Mouse (Mus musculus) T-helper 2 cell (primary cell): ENCODE measurements around the gene Trmt13.
"Not testable (repeated sequence)": the region's sequence is repeated elsewhere in the genome, so short reads cannot be mapped to it uniquely, and the experiment has no call there.

Source experiments
- in situ Hi-C: fragments of 300-600 bp; cut with MboI, MseI; formaldehyde crosslinking; loops from one replicate; pipeline ENCODE4 v1.15.1; 2025; ENCODE audit warnings: high pct_unique_total_duplicates

The Trmt13 gene

GRCm38 (mm10) chr3:116634091-116634490 lies 19.7 kb upstream of the Trmt13 start:
- in situ Hi-C loops = no loop called here

- in situ Hi-C loops = no loop called here
Measured at GRCm38 (mm10) chr3:116632971-116633370, 18.6 kb upstream of the Trmt13 start.

DNA sequence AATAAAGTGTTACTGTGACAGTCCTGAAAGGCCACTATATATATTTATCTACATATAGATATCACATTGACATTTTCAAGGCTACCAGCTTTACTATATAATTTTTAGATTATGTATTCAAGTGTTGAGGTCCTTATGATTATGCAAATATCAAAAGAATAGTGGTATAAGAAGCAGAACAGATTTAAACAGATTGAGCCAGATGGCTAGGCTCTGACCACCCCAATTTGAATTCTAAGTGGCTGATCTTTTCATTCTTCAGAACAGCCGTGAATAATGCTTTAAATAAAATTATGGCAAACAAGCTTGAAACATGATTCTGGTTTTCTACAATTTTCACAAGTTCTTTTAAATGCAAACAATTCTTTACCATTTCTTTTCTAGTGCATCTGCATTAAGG lies 17.1 kb upstream of the Trmt13 start:
- in situ Hi-C loops = no loop called here

DNA sequence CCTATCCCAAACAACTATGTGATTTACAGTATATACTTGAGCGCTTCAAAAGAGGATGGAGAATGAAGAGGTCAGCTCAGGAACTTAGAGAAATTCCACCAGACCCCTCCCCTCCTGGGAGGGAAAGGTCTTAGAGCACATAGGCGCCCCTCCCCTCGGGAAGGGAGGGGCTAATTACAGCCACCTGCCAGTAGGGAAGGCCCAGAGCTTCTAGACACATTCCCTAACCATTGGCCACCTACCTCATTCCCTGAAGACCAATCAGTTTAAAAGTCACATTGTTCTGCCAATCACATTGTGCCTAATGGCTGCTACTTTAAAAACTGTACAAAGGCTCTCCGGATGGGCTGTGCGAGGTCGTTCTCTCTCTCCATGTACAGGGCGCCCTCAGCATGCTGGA lies 8.3 kb upstream of the Trmt13 start:
- in situ Hi-C loops = no loop called here

- in situ Hi-C loops = no loop called here
Measured at GRCm38 (mm10) chr3:116620636-116621370, 6.4 kb upstream of the Trmt13 start.

GRCm38 (mm10) chr3:116618855-116619254 lies 4.5 kb upstream of the Trmt13 start:
- in situ Hi-C loops = no loop called here

DNA sequence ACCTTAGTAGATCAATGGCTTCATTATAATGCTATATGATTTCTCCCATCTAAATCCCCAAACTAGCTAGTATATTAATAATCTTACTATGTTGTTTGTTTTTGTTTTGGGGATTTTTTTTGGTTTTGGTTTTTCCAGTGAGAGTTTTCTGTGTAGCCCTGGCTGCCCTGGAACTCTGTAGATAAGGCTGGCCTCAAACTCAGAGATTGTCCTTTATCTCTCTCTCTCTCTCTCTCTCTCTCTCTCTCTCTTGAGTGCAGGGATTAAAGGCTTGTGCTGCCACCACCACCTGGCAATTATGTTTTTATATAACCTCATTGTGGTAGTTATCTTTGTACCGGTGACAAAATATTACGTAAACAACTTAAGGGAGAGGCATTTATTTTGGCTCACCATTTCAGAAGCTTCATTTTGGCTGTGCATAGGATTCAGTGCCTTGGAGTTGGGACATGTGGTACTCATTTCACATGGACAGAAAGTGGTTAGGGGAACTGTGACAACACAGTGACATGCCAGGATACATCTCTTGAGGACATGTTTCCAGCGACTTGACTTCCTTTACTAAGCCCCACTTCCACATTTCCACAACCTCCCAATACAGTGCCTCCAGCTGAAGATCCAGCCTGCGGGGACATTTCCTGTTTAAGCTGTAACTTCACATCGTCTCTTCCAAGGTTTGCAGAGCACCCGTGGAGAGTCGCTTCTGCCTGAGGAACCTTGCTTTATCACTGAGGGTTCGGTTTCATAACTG lies 1.1 kb upstream of the Trmt13 start:
- in situ Hi-C loops = no loop called here

GRCm38 (mm10) chr3:116604570-116604969 lies 9.8 kb downstream of the Trmt13 start:
- in situ Hi-C loops = no loop called here

DNA sequence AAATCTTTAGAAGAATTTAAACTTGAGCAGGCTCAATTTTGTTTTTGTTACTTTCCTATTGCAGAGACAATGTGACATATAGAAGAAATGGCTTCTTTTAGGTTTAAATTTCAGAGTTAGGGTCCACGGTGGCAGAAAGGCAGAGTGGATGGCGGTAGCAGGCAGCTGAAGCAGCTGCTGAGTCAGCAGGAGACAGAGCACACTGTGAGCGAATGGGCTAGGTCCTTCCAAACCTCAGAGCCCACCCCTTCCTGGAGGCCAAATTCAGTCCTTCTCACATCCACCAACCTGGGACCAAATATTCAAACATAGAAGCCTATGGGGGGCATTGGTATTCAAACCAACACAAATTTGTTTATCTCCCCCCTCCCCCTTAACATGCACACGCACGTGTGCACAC lies 12.6 kb downstream of the Trmt13 start:
- in situ Hi-C loops = no loop called here

GRCm38 (mm10) chr3:116601005-116601404 lies 13.4 kb downstream of the Trmt13 start:
- in situ Hi-C loops = no loop called here

DNA sequence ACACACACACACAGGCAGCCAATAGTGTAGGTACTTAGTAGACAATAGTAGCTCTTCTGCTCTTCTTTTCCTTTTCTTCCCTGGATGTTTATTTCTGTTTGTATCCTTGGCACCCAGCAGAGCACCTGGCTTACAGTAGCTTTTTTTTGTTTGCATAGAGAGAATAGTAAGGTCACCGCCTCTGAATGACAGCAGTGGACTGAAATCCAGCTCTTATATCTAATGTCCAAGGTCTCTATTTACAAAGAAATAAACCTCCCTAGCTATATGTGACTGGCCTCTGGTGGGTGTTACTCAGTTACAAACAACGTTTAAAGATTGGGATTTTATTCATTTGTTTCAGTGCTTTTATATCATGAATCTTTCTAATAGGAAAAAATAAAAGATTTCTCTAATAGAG lies 14.7 kb downstream of the Trmt13 start:
- in situ Hi-C loops = no loop called here

- in situ Hi-C loops = no loop called here
Measured at GRCm38 (mm10) chr3:116595603-116595991, 18.8 kb downstream of the Trmt13 start.

GRCm38 (mm10) chr3:116594728-116595602 lies 19.4 kb downstream of the Trmt13 start, which contains the start of gene Sass6:
Gene Sass6 (plus strand): TSS chr3:116594982.
- in situ Hi-C loops = no loop called here

GRCm38 (mm10) chr3:116594076-116594727 lies 20.2 kb downstream of the Trmt13 start:
- in situ Hi-C loops = no loop called here

DNA sequence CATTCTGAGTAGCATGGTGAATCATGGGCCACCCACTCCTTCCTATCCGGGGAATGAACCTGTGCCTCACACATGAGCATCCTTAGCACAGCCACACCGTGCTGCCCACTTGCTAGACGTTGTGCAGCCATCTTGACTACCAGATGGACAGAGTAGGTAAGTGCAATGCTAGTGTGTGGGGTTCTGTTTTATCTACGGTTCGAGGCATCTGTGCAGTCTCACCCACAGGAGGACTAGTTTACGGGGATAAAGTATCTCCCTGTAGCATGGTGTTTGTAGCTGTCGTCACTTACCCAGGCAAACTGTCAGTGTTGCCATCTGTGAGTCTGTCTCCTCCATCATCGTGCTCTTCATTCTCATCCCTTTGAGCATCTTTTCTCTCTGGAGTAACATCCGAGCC lies 32.2 kb downstream of the Trmt13 start:
- in situ Hi-C loops = no loop called here

- in situ Hi-C loops = no loop called here
Measured at GRCm38 (mm10) chr3:116577286-116577685, 37.1 kb downstream of the Trmt13 start.

- in situ Hi-C loops = no loop called here
Measured at GRCm38 (mm10) chr3:116570628-116571027, 43.8 kb downstream of the Trmt13 start.

DNA sequence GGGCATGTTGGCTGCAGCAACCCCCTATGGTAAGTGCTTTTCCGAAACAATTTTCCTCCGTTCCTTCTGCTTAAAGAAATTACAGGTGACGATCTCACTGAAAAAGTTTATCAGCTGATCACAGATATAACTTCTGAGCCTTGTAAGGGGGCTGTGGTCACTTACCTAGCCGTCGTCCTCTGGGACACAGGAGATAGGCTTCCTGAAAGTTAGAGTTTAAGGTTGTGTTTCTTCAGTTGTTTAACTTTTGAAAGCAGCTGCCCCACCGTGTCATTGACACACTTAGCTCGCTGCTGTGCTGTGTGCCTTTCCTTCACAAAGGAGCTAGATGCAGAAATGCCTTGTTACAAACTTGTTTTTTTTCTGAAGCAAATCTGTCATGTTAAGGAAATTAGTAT lies 51.3 kb downstream of the Trmt13 start:
- in situ Hi-C loops = no loop called here

GRCm38 (mm10) chr3:116562408-116563094 lies 51.8 kb downstream of the Trmt13 start, which contains the start of gene Lrrc39:
Gene Lrrc39 (plus strand): TSS chr3:116562973.
- in situ Hi-C loops = no loop called here

DNA sequence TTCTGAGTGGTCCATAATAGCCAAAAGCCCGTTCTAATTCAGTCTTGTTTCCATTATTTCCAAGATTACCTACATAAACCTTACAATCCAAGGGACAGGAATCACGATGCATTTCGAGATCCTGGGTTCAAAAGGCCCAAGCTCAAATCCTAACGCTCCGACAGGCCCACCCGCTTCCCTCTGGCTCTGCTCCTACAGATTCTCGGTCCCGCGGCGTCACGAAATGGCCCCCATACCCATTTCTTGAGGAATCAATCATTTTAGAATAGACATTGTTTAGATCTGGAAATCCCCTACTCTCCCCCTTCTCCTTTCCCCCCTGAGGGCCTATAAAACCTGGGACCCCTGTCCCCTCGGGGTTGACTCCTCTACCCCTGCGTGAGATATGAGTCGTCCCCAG lies 53.1 kb downstream of the Trmt13 start:
- in situ Hi-C loops = not testable (repeated sequence)

- in situ Hi-C loops = no loop called here
Measured at GRCm38 (mm10) chr3:116551362-116551761, 63.0 kb downstream of the Trmt13 start.
